Mouse (Mus musculus) sigmoid colon, adult 10 weeks (tissue): ENCODE data around the gene Plin5. TPM values are rescaled to one million over a fixed set of nuclear protein-coding genes. Genes with fewer than 3 reads are reported as not detected.

ENCODE experiments used
- polyA plus RNA-seq: library from polyadenylated mRNA; stranded (reverse); fragments of 350-450 nt; fragmentation: Illumina TruSeq; extraction: RNeasy Lipid Tissue Mini Kit (QIAGEN cat#74804); gene quantifications from one replicate; pipeline ENCODE4 v1.2.3, GENCODE M21; 2014; ENCODE audit warnings: low read depth, low replicate concordance

Plin5 gene
- polyA plus RNA-seq: not detected

GRCm38 (mm10) chr17:56117251-56117710 is at the start of gene Plin5:
Plin5 (minus strand) TSS chr17:56117596.

GRCm38 (mm10) chr17:56162231-56162774 is 44.9 kb upstream of the Plin5 start, which contains the start of gene Tnfaip8l1:
Tnfaip8l1 (plus strand) TSS chr17:56162477.

GRCm38 (mm10) chr17:56139858-56140595 is 22.6 kb upstream of the Plin5 start, which contains the start of gene Sema6b:
Sema6b (minus strand) TSS chr17:56140343.

GRCm38 (mm10) chr17:56121826-56122225 is 4.4 kb upstream of the Plin5 start, which contains the start of gene Lrg1:
Lrg1 (minus strand) TSS chr17:56122001.

GRCm38 (mm10) chr17:56109219-56110051 is 8.0 kb downstream of the Plin5 start, which contains the start of gene Plin4:
Plin4 (minus strand) TSS chr17:56109803.

GRCm38 (mm10) chr17:56078880-56079795 is 38.3 kb downstream of the Plin5 start, which contains the start of gene Hdgfl2:
Hdgfl2 (plus strand) TSS chr17:56079634.

GRCm38 (mm10) chr17:56074827-56075208 is 42.6 kb downstream of the Plin5 start, which contains the start of gene Ubxn6:
Ubxn6 (minus strand) TSS chr17:56075028.

Other genes with a start within 250 kb of the Plin5 start
- 33.9 TPM for gene Zfp119a, start 238.7 kb downstream of the Plin5 start, polyA plus RNA-seq
- 46.1 TPM for gene Zfp959, start 225.5 kb downstream of the Plin5 start, polyA plus RNA-seq
- 26.7 TPM for gene Zfp119b, start 168.1 kb downstream of the Plin5 start, polyA plus RNA-seq
- gene Ebi3, start 165.0 kb downstream of the Plin5 start, polyA plus RNA-seq: 0.54 TPM
- gene Yju2, start 158.5 kb downstream of the Plin5 start, polyA plus RNA-seq: 0.57 TPM
- gene Shd, start 147.1 kb downstream of the Plin5 start, polyA plus RNA-seq: not detected
- gene Fsd1, start 131.1 kb downstream of the Plin5 start, polyA plus RNA-seq: not detected
- gene Stap2, start 112.0 kb downstream of the Plin5 start, polyA plus RNA-seq: 13.5 TPM
- not detected for gene Mpnd, start 111.9 kb downstream of the Plin5 start, polyA plus RNA-seq
- gene Sh3gl1, start 81.0 kb downstream of the Plin5 start, polyA plus RNA-seq: 0.79 TPM
- 0.44 TPM for gene Chaf1a, start 77.2 kb downstream of the Plin5 start, polyA plus RNA-seq
- 23.9 TPM for gene Ubxn6, start 42.6 kb downstream of the Plin5 start, polyA plus RNA-seq
- gene Hdgfl2, start 38.0 kb downstream of the Plin5 start, polyA plus RNA-seq: 2.7 TPM
- gene Plin4, start 7.8 kb downstream of the Plin5 start, polyA plus RNA-seq: 1.4 TPM
- not detected for gene Lrg1, start 4.4 kb upstream of the Plin5 start, polyA plus RNA-seq
- not detected for gene Sema6b, start 22.7 kb upstream of the Plin5 start, polyA plus RNA-seq
- 2.0 TPM for gene Tnfaip8l1, start 44.9 kb upstream of the Plin5 start, polyA plus RNA-seq
- 13.5 TPM for gene Mydgf, start 66.3 kb upstream of the Plin5 start, polyA plus RNA-seq
- 0.28 TPM for gene Dpp9, start 101.3 kb upstream of the Plin5 start, polyA plus RNA-seq
- 3.3 TPM for gene Fem1a, start 139.2 kb upstream of the Plin5 start, polyA plus RNA-seq
- 0.69 TPM for gene Ticam1, start 159.2 kb upstream of the Plin5 start, polyA plus RNA-seq
- gene Plin3, start 175.3 kb upstream of the Plin5 start, polyA plus RNA-seq: 22.0 TPM
- gene Arrdc5, start 182.7 kb upstream of the Plin5 start, polyA plus RNA-seq: not detected
- 6.8 TPM for gene Uhrf1, start 185.7 kb upstream of the Plin5 start, polyA plus RNA-seq
- 1.4 TPM for gene Kdm4b, start 208.5 kb upstream of the Plin5 start, polyA plus RNA-seq